Mouse (Mus musculus) retina, postnatal 7 days (tissue): ENCODE results near the gene Pet100.
A peak's percentile ranks its signal among the peaks of the same experiment; 100 is the strongest.

ENCODE experiments used
- DNase-seq: peaks from one replicate; pipeline ENCODE4 v3.0.0-alpha.2; 2012; ENCODE audit warnings: low read depth, low spot score

Gene Pet100

GRCm38 (mm10) chr8:3625445-3625844 lies 4.1 kb downstream of the Pet100 start, which contains the start of gene Pcp2:
TSS of gene Pcp2 (minus strand) at chr8:3625545.
- DNase-seq = no peak

GRCm38 (mm10) chr8:3626971-3627370 lies 5.6 kb downstream of the Pet100 start:
- DNase-seq = no peak

GRCm38 (mm10) chr8:3628014-3628413 lies 6.7 kb downstream of the Pet100 start:
- DNase-seq = peak; percentile 23

GRCm38 (mm10) chr8:3630647-3631477 lies 9.5 kb downstream of the Pet100 start, which contains the start of gene Stxbp2:
TSS of gene Stxbp2 (plus strand) at chr8:3630955.
- DNase-seq = peak; percentile 45

- no peak for DNase-seq
Measured at GRCm38 (mm10) chr8:3631478-3631875, 10.1 kb downstream of the Pet100 start.

GRCm38 (mm10) chr8:3645804-3646203 lies 24.5 kb downstream of the Pet100 start:
- no peak for DNase-seq

- DNase-seq = no peak
Measured at GRCm38 (mm10) chr8:3646824-3647531, 25.6 kb downstream of the Pet100 start.

- DNase-seq = no peak
Measured at GRCm38 (mm10) chr8:3647561-3647960, 26.2 kb downstream of the Pet100 start.

- no peak for DNase-seq
Measured at GRCm38 (mm10) chr8:3648268-3648667, 26.9 kb downstream of the Pet100 start.

- no peak for DNase-seq
Measured at GRCm38 (mm10) chr8:3648990-3649389, 27.6 kb downstream of the Pet100 start.

- no peak for DNase-seq
Measured at GRCm38 (mm10) chr8:3652845-3653244, 31.5 kb downstream of the Pet100 start.

GRCm38 (mm10) chr8:3654726-3655508 lies 33.6 kb downstream of the Pet100 start:
- no peak for DNase-seq

- no peak for DNase-seq
Measured at GRCm38 (mm10) chr8:3655526-3655925, 34.2 kb downstream of the Pet100 start, which contains the start of gene Retn. TSS of gene Retn (plus strand) at chr8:3655770.

GRCm38 (mm10) chr8:3656725-3657381 lies 35.5 kb downstream of the Pet100 start:
- DNase-seq = no peak

- DNase-seq = no peak
Measured at GRCm38 (mm10) chr8:3660889-3661288, 39.5 kb downstream of the Pet100 start.

GRCm38 (mm10) chr8:3664405-3664804 lies 43.1 kb downstream of the Pet100 start:
- no peak for DNase-seq

- DNase-seq = no peak
Measured at GRCm38 (mm10) chr8:3665507-3665906, 44.2 kb downstream of the Pet100 start, which contains the start of gene Mcemp1. TSS of gene Mcemp1 (plus strand) at chr8:3665754.

- DNase-seq = no peak
Measured at GRCm38 (mm10) chr8:3670388-3670787, 49.0 kb downstream of the Pet100 start.

GRCm38 (mm10) chr8:3671980-3672491 lies 50.7 kb downstream of the Pet100 start, which contains the start of gene Fcor:
TSS of gene Fcor (minus strand) at chr8:3672362.
- DNase-seq = peak; percentile 70

GRCm38 (mm10) chr8:3674671-3675070 lies 53.3 kb downstream of the Pet100 start:
- DNase-seq = no peak
